Mouse (Mus musculus) telencephalon, adult 2 months (tissue): ENCODE results near the gene Trex1.

Experiments
- DNase-seq: peaks from one replicate; pipeline ENCODE4 v3.0.0-alpha.2; 2011; ENCODE audit warnings: low read depth, low spot score

The Trex1 gene

DNA sequence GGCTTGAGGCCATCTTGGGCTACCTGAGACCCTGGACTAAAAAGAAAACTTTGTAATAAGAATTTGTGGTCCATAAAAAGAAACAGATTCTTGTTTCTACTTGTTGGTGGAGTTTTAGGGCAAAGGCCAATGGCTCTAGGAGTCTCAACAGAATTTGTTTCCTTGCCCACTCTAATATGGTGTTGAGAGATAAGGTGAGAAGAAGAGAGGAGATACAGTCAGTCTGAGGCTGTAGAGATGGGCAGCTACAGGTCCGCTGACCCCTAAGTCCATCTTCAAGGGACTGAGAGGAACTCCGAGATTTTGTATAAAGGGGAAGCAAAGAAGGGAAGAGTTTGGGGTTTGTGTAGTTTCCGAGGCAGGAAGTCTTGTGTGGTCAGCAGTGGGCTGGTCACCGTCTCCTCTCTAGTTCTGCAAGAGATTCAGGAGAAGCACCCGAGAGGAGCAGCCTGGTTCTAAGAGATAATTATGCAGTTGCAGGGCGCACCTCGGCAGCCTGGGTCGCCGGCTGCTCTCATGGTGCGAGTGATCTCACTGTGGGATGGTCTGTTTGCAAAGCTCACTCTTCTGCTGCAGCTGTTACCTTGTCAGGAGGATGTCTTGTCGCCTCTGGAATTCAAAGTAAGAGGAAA is 42.4 kb downstream of the Trex1 start:
- no peak for DNase-seq

DNA sequence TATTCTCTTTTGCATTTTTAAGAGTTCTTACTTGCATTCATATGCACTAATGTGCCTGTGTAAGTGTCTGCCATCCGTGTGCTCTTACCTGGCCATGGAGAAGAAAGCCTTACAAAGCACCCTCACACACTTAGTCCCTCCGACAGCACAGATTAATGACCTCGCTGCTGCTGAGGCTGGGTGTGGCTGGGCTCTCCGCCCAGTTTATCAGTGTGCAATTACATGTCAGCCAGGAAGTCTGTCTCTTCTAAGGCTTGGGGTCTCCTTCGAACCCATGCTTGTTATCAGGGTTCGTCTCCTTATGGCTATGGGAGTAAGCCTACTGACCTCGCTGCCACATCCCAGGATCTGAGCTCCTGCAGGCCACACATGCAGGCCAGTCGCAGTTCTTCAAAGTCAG is 44.1 kb downstream of the Trex1 start:
- no peak for DNase-seq

DNA sequence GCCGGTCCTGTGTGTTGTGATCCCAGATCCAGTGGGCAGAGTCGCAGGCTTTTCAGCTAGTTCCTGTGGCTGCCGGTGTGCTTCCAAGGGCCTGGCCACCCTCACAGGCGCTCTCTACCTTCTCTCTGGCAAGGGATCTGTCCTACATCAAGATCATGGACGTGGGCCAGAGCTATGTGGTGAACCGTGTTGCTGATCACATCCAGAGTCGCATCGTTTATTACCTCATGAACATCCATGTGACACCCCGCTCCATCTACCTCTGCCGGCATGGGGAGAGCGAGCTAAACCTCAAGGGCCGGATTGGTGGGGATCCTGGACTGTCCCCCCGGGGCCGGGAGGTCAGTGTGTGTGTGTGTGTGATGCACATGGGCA is 49.2 kb downstream of the Trex1 start:
- no peak for DNase-seq

DNA sequence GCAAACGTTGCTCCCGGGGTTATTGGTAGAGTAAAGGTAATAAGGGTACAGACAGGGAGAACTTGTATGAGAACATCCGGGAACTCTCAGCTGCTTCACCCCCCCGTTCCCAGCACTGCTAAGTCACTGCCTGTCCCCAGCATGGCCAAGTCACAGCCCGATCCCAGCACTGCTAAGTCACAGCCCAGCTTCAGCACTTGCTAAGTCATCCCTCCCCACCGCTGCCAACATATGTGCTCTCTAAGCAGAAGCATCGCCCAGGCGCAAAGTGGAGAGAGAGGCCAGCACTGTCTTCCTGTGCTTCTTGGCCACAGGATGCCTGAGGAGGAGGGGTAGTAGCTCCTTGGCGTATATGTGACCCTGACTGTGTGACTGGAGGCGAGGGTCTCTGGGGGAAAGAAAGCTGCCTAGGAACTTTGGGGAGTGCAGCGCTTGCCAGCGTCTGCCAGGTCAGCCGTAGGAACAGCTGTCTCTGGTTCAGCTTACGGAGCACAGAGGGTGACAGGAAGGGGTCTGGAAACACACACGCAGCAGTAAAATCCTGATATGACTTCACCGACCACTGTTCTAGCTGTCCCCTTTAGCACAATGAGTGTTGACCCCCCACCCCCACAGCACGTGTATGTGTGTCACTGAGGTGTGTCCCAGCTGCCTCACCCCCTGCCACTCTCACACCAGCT is 49.8 kb downstream of the Trex1 start:
- peak; percentile 70 for DNase-seq

DNA sequence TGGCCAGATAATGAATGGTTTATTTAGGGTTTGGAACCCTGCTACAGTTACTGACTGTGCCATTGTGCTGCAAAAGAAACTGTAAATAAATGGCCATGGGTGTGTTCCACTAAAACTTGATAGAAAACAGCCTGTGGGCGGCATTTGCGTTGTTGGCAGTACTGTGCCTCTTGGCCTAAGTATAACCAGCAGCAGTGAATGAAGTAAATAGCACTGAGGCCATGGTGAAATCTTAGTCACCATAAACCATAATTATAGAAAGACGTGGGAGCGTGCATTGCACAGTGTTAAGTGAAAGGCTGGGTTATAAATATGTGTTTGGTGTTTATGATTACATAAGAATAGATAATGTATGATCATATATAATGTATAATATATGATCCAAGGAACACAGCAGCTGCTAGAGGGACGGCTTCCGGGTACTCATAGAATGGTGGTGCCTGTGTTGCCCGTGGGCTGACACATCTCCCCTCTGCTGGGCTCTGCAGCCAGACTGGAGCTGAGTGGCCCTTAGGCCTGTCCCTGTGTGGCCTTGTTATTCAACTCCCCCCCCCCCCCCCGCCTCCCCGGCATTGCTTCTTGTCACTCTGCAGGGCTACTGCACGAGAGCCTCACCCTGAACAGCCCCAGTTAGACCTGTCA is 50.4 kb downstream of the Trex1 start:
- peak; percentile 90 for DNase-seq

DNA sequence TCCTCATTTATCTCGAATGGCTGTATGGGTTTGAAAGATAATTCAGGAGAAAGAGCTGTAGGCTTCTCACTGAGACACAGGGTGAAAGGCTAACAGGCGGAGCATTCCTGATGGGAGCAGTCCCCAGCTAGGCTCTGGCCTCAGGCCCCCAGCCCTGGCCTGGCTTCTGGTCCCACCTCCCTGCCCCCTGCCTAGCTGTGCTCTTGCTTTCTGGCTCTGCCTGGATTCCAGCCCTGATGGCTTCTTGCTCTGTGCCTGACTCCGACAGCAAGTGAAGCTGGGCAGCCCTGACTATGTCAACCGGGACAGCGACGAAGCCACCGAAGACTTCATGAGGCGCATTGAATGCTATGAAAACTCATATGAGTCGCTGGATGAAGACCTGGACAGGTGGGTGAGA is 51.5 kb downstream of the Trex1 start:
- DNase-seq, result no peak
